Mouse (Mus musculus) C2C12 (cell line): ENCODE measurements at regions not wholly inside any gene's neighbourhood (a gene's known extent, or its start where the extent isn't known, plus 50 kb on each side); places are given as distances from the start of the nearest gene placed in this dataset.

Experiments used
- H3K27me3 ChIP-seq: one replicate; pipeline ENCODE4 v1.6.1; 2011; ENCODE audit not compliant: control insufficient read depth, insufficient read depth, insufficient read length
- H3K36me3 ChIP-seq: one replicate; pipeline ENCODE4 v1.6.1; 2011; ENCODE audit not compliant: control insufficient read depth, insufficient read depth
- H3K4me3 ChIP-seq: one replicate; pipeline ENCODE4 v1.5.1; 2011; ENCODE audit warnings: mild to moderate bottlenecking, control low read depth; ENCODE audit not compliant: poor library complexity, insufficient read depth, severe bottlenecking
- H3K79me2 ChIP-seq: one replicate; pipeline ENCODE4 v1.6.1; 2011; ENCODE audit not compliant: control insufficient read depth, insufficient read depth
- H3K79me3 ChIP-seq: one replicate; pipeline ENCODE4 v1.6.1; 2011; ENCODE audit warnings: low read depth, control low read depth
- H3ac ChIP-seq: one replicate; pipeline ENCODE3; 2011; ENCODE audit warnings: low read depth; ENCODE audit not compliant: control insufficient read depth, insufficient read length
- CEBPB ChIP-seq: IDR thresholded peaks from one replicate; pipeline ENCODE4 v1.6.1; 2011; ENCODE audit warnings: low read depth, mild to moderate bottlenecking, control low read depth, moderate library complexity
- CTCF ChIP-seq: IDR thresholded peaks from one replicate; pipeline ENCODE4 v1.5.1; 2011; ENCODE audit not compliant: control insufficient read depth, insufficient read depth, insufficient read length
- FOSL1 ChIP-seq: IDR thresholded peaks from one replicate; pipeline ENCODE4 v1.8.0; 2011; ENCODE audit warnings: mild to moderate bottlenecking, low read length; ENCODE audit not compliant: poor library complexity, insufficient read depth, severe bottlenecking
- MAX ChIP-seq: IDR thresholded peaks from one replicate; pipeline ENCODE4 v1.6.1; 2011; ENCODE audit warnings: mild to moderate bottlenecking, control low read depth
- MYOD1 ChIP-seq: IDR thresholded peaks from one replicate; pipeline ENCODE4 v1.6.1; 2011; ENCODE audit warnings: low read depth; ENCODE audit not compliant: control insufficient read depth, insufficient read length
- MYOG ChIP-seq: IDR thresholded peaks from one replicate; pipeline ENCODE4 v1.6.1; 2011; ENCODE audit not compliant: control insufficient read depth, insufficient read length; ENCODE audit errors: extremely low read depth
- USF1 ChIP-seq: IDR thresholded peaks from one replicate; pipeline ENCODE4 v1.6.1; 2011; ENCODE audit warnings: low read depth, mild to moderate bottlenecking, control low read depth, moderate library complexity

DNA sequence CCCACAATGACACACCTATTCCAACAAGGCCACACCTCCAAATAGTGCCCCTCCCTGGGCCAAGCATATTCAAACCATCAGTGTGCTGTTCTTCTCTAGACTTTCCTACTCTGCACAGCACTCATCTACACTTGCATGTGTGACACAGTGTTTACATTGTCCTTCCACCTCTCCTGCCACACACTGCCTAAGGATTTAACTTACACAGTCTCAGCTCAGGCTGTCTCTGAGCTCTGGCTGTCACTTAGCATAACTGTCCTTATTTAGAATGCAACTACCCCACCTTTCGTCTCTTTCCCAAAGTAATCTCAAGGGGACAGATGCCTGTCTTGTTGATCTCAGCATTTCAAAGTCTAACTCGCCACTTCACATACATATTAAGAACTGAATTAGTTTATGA, 61.2 kb upstream of the Ptprk start:
- H3K79me2 ChIP-seq, result no peaks in the 10 kb centered on the region
- no peak overlapping the region for H3K4me3 ChIP-seq
- H3ac ChIP-seq, result no peak overlapping the region
- no peaks in the 10 kb centered on the region for H3K79me3 ChIP-seq
- no peaks in the 10 kb centered on the region for H3K27me3 ChIP-seq
- H3K36me3 ChIP-seq, result no peaks in the 10 kb centered on the region
- TF ChIP-seq CTCF, result no peak
- TF ChIP-seq USF1, result no peak
- no peak for TF ChIP-seq MAX
- no peak for TF ChIP-seq CEBPB
- no peak for TF ChIP-seq MYOD1
- TF ChIP-seq FOSL1, result no peak
- no peak for TF ChIP-seq MYOG

DNA sequence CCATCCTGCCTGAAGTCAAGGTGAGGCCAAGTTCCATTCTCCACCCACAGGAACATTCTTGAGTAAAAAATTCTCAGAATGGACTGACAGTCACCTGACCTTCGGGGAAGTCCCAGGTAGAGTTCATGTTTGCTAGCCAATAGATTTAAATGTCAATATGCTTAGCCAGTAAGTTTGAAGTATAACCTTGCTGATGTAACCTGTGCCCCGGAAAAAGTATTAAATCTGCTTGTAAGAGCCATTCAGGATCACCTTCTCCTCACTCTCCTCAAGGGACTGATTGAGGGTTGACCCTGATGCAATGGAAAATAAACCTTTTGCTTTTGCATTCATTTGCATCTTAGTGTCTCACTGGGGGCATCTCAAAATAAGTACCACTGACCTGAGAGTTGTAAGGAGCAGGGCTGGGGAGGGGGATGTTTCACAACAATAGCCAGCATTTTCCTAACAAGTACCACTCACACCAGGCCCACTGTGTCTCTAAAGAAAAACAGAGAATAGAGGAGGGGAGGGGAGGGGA, 60.3 kb upstream of the Ptprk start:
- H3K36me3 ChIP-seq, result no peaks in the 10 kb centered on the region
- H3K4me3 ChIP-seq, result no peak overlapping the region
- TF ChIP-seq MAX (no peak), CTCF (no peak), MYOG (no peak), CEBPB (no peak), FOSL1 (no peak), USF1 (no peak), MYOD1 (no peak)
- no peak overlapping the region for H3ac ChIP-seq
- H3K27me3 ChIP-seq, result no peaks in the 10 kb centered on the region
- H3K79me3 ChIP-seq, result no peaks in the 10 kb centered on the region
- no peaks in the 10 kb centered on the region for H3K79me2 ChIP-seq
